Mouse (Mus musculus) urinary bladder, adult 18-20 months (tissue): ENCODE measurements around the gene Zfp462.

Source experiments
- DNase-seq, 2 experiments: peaks; one replicate each; pipeline ENCODE4 v3.0.0; 2022; ENCODE audit warnings: low spot score in 2 of 2, mixed read lengths in 2 of 2

Zfp462 gene

GRCm38 (mm10) chr4:55042573-55042972 lies 97.7 kb downstream of the Zfp462 start:
- DNase-seq, result no peak

GRCm38 (mm10) chr4:55047266-55047665 lies 102.4 kb downstream of the Zfp462 start:
- DNase-seq, result no peak

- DNase-seq, result no peak
These were observed 105.2 kb downstream of the Zfp462 start for GRCm38 (mm10) chr4:55049938-55050610.

- DNase-seq, result no peak
These were observed 106.5 kb downstream of the Zfp462 start for GRCm38 (mm10) chr4:55051345-55051744.

GRCm38 (mm10) chr4:55052686-55053085 lies 107.8 kb downstream of the Zfp462 start:
- no peak for DNase-seq

GRCm38 (mm10) chr4:55057666-55058455 lies 113.0 kb downstream of the Zfp462 start:
- DNase-seq, result no peak

- DNase-seq, result no peak
These were observed 114.1 kb downstream of the Zfp462 start for GRCm38 (mm10) chr4:55058901-55059300.

GRCm38 (mm10) chr4:55066341-55067170 lies 121.7 kb downstream of the Zfp462 start:
- no peak for DNase-seq

- DNase-seq, result no peak
These were observed 126.7 kb downstream of the Zfp462 start for GRCm38 (mm10) chr4:55071535-55071934.

- no peak for DNase-seq
These were observed 132.5 kb downstream of the Zfp462 start for GRCm38 (mm10) chr4:55077133-55077889.

GRCm38 (mm10) chr4:55077902-55078716 lies 133.3 kb downstream of the Zfp462 start:
- no peak for DNase-seq

GRCm38 (mm10) chr4:55079056-55079455 lies 134.2 kb downstream of the Zfp462 start:
- DNase-seq, result no peak

GRCm38 (mm10) chr4:55084080-55084688 lies 139.3 kb downstream of the Zfp462 start:
- DNase-seq, result no peak

GRCm38 (mm10) chr4:55088153-55088552 lies 143.3 kb downstream of the Zfp462 start:
- no peak for DNase-seq

GRCm38 (mm10) chr4:55088922-55089321 lies 144.1 kb downstream of the Zfp462 start:
- DNase-seq, result no peak

- DNase-seq, result no peak
These were observed 152.3 kb downstream of the Zfp462 start for GRCm38 (mm10) chr4:55097157-55097556.

- DNase-seq, result no peak
These were observed 153.5 kb downstream of the Zfp462 start for GRCm38 (mm10) chr4:55098366-55098765.

GRCm38 (mm10) chr4:55100851-55101250 lies 156.0 kb downstream of the Zfp462 start:
- DNase-seq, result no peak

GRCm38 (mm10) chr4:55101601-55102000 lies 156.8 kb downstream of the Zfp462 start:
- no peak for DNase-seq

GRCm38 (mm10) chr4:55102382-55102781 lies 157.5 kb downstream of the Zfp462 start:
- no peak for DNase-seq
